Mouse (Mus musculus): ENCODE data around the gene Trpm3. TPM values are rescaled to one million over a fixed set of nuclear protein-coding genes. Genes with fewer than 3 reads are reported as not detected.

Gene Trpm3
- polyA plus RNA-seq (2015; fragmentation: Nextera tagmentation; extraction: Ambion mirVana), result 12.9 and 17.5 TPM in 2 replicates

GRCm38 (mm10) chr19:22138590-22139421 is at the start of gene Trpm3:
TSS of gene Trpm3 (plus strand) at chr19:22139046.
- Histone ChIP-seq H3K4me1 (replicated peaks; ENCODE audit: control insufficient read depth, insufficient read depth, low read length) (peaks cover 9% of the 10 kb centered on the region), H3K9me3 (ENCODE audit: control insufficient read depth, low read length) (no peaks in the 10 kb centered on the region), H3K4me2 (ENCODE audit: low read length) (peak within 1 kb of the TSS; percentile 76), H3K9ac (replicated peaks; ENCODE audit: low read depth, low read length) (peak within 1 kb of the TSS; percentile 56), H3K36me3 (ENCODE audit: control insufficient read depth, insufficient read depth) (no peaks in the 10 kb centered on the region), H3K27me3 (replicated peaks; ENCODE audit: control insufficient read depth, insufficient read depth, low read length) (no peaks in the 10 kb centered on the region), H3K4me3 (replicated peaks; ENCODE audit: low read length) (peak within 1 kb of the TSS; percentile 46), H3K27ac (ENCODE audit: low read length) (no peak within 1 kb of the TSS)
- peak; percentile 99 for ATAC-seq
- under 1% methylated on average over 39 of the region's 39 CpGs for WGBS

GRCm38 (mm10) chr19:22100582-22100981 is 38.3 kb upstream of the Trpm3 start:
- H3K27me3 ChIP-seq (replicated peaks; ENCODE audit: control insufficient read depth, insufficient read depth, low read length), result no peaks in the 10 kb centered on the region
- H3K4me2 ChIP-seq (ENCODE audit: low read length), result no peak overlapping the region
- WGBS, result 46% methylated on average over 4 of the region's 4 CpGs
- no peaks in the 10 kb centered on the region for H3K36me3 ChIP-seq (ENCODE audit: control insufficient read depth, insufficient read depth)
- H3K9me3 ChIP-seq (ENCODE audit: control insufficient read depth, low read length), result no peaks in the 10 kb centered on the region
- no peak overlapping the region for H3K4me3 ChIP-seq (replicated peaks; ENCODE audit: low read length)
- ATAC-seq, result no peak
- H3K9ac ChIP-seq (replicated peaks; ENCODE audit: low read depth, low read length), result no peak overlapping the region
- H3K27ac ChIP-seq (ENCODE audit: low read length), result no peak overlapping the region
- no peaks in the 10 kb centered on the region for H3K4me1 ChIP-seq (replicated peaks; ENCODE audit: control insufficient read depth, insufficient read depth, low read length)

GRCm38 (mm10) chr19:22103865-22104264 is 35.0 kb upstream of the Trpm3 start:
- Histone ChIP-seq H3K27ac (ENCODE audit: low read length) (no peak overlapping the region), H3K27me3 (replicated peaks; ENCODE audit: control insufficient read depth, insufficient read depth, low read length) (no peaks in the 10 kb centered on the region), H3K36me3 (ENCODE audit: control insufficient read depth, insufficient read depth) (no peaks in the 10 kb centered on the region), H3K4me1 (replicated peaks; ENCODE audit: control insufficient read depth, insufficient read depth, low read length) (no peaks in the 10 kb centered on the region), H3K4me2 (ENCODE audit: low read length) (no peak overlapping the region), H3K4me3 (replicated peaks; ENCODE audit: low read length) (no peak overlapping the region), H3K9ac (replicated peaks; ENCODE audit: low read depth, low read length) (no peak overlapping the region), H3K9me3 (ENCODE audit: control insufficient read depth, low read length) (no peaks in the 10 kb centered on the region)
- 82% methylated on average over 4 of the region's 4 CpGs for WGBS
- no peak for ATAC-seq

GRCm38 (mm10) chr19:22104848-22105484 is 33.9 kb upstream of the Trpm3 start:
- ATAC-seq, result no peak
- H3K9ac ChIP-seq (replicated peaks; ENCODE audit: low read depth, low read length), result no peak overlapping the region
- H3K27me3 ChIP-seq (replicated peaks; ENCODE audit: control insufficient read depth, insufficient read depth, low read length), result no peaks in the 10 kb centered on the region
- no peak overlapping the region for H3K4me2 ChIP-seq (ENCODE audit: low read length)
- H3K27ac ChIP-seq (ENCODE audit: low read length), result no peak overlapping the region
- H3K36me3 ChIP-seq (ENCODE audit: control insufficient read depth, insufficient read depth), result no peaks in the 10 kb centered on the region
- 67% methylated on average over 7 of the region's 7 CpGs for WGBS
- no peak overlapping the region for H3K4me3 ChIP-seq (replicated peaks; ENCODE audit: low read length)
- H3K9me3 ChIP-seq (ENCODE audit: control insufficient read depth, low read length), result no peaks in the 10 kb centered on the region
- no peaks in the 10 kb centered on the region for H3K4me1 ChIP-seq (replicated peaks; ENCODE audit: control insufficient read depth, insufficient read depth, low read length)

- no peaks in the 10 kb centered on the region for H3K9me3 ChIP-seq (ENCODE audit: control insufficient read depth, low read length)
- H3K4me3 ChIP-seq (replicated peaks; ENCODE audit: low read length), result no peak overlapping the region
- H3K36me3 ChIP-seq (ENCODE audit: control insufficient read depth, insufficient read depth), result no peaks in the 10 kb centered on the region
- H3K27me3 ChIP-seq (replicated peaks; ENCODE audit: control insufficient read depth, insufficient read depth, low read length), result no peaks in the 10 kb centered on the region
- ATAC-seq, result no peak
- H3K4me2 ChIP-seq (ENCODE audit: low read length), result no peak overlapping the region
- no peak overlapping the region for H3K27ac ChIP-seq (ENCODE audit: low read length)
- H3K9ac ChIP-seq (replicated peaks; ENCODE audit: low read depth, low read length), result no peak overlapping the region
- no peaks in the 10 kb centered on the region for H3K4me1 ChIP-seq (replicated peaks; ENCODE audit: control insufficient read depth, insufficient read depth, low read length)
- WGBS, result 80% methylated on average over 2 of the region's 2 CpGs
Measured at GRCm38 (mm10) chr19:22105648-22106047, 33.2 kb upstream of the Trpm3 start.

- H3K36me3 ChIP-seq (ENCODE audit: control insufficient read depth, insufficient read depth), result no peaks in the 10 kb centered on the region
- H3K27ac ChIP-seq (ENCODE audit: low read length), result no peak overlapping the region
- no peak overlapping the region for H3K4me3 ChIP-seq (replicated peaks; ENCODE audit: low read length)
- no peaks in the 10 kb centered on the region for H3K27me3 ChIP-seq (replicated peaks; ENCODE audit: control insufficient read depth, insufficient read depth, low read length)
- no peaks in the 10 kb centered on the region for H3K4me1 ChIP-seq (replicated peaks; ENCODE audit: control insufficient read depth, insufficient read depth, low read length)
- no peak for ATAC-seq
- no peak overlapping the region for H3K9ac ChIP-seq (replicated peaks; ENCODE audit: low read depth, low read length)
- H3K9me3 ChIP-seq (ENCODE audit: control insufficient read depth, low read length), result no peaks in the 10 kb centered on the region
- no peak overlapping the region for H3K4me2 ChIP-seq (ENCODE audit: low read length)
- 93% methylated on average over 8 of the region's 8 CpGs for WGBS
Measured at GRCm38 (mm10) chr19:22108893-22109463, 29.9 kb upstream of the Trpm3 start.

GRCm38 (mm10) chr19:22120976-22121375 is 17.9 kb upstream of the Trpm3 start:
- Histone ChIP-seq H3K9ac (replicated peaks; ENCODE audit: low read depth, low read length) (no peak overlapping the region), H3K27me3 (replicated peaks; ENCODE audit: control insufficient read depth, insufficient read depth, low read length) (no peaks in the 10 kb centered on the region), H3K4me1 (replicated peaks; ENCODE audit: control insufficient read depth, insufficient read depth, low read length) (no peaks in the 10 kb centered on the region), H3K4me2 (ENCODE audit: low read length) (no peak overlapping the region), H3K36me3 (ENCODE audit: control insufficient read depth, insufficient read depth) (no peaks in the 10 kb centered on the region), H3K27ac (ENCODE audit: low read length) (no peak overlapping the region), H3K9me3 (ENCODE audit: control insufficient read depth, low read length) (no peaks in the 10 kb centered on the region), H3K4me3 (replicated peaks; ENCODE audit: low read length) (no peak overlapping the region)
- WGBS, result 67% methylated on average over 2 of the region's 2 CpGs
- no peak for ATAC-seq

GRCm38 (mm10) chr19:22121631-22122030 is 17.2 kb upstream of the Trpm3 start:
- no peak overlapping the region for H3K4me2 ChIP-seq (ENCODE audit: low read length)
- WGBS, result 76% methylated on average over 2 of the region's 2 CpGs
- H3K9ac ChIP-seq (replicated peaks; ENCODE audit: low read depth, low read length), result no peak overlapping the region
- H3K4me1 ChIP-seq (replicated peaks; ENCODE audit: control insufficient read depth, insufficient read depth, low read length), result no peaks in the 10 kb centered on the region
- H3K27me3 ChIP-seq (replicated peaks; ENCODE audit: control insufficient read depth, insufficient read depth, low read length), result no peaks in the 10 kb centered on the region
- H3K36me3 ChIP-seq (ENCODE audit: control insufficient read depth, insufficient read depth), result no peaks in the 10 kb centered on the region
- no peak overlapping the region for H3K4me3 ChIP-seq (replicated peaks; ENCODE audit: low read length)
- no peak overlapping the region for H3K27ac ChIP-seq (ENCODE audit: low read length)
- ATAC-seq, result no peak
- H3K9me3 ChIP-seq (ENCODE audit: control insufficient read depth, low read length), result no peaks in the 10 kb centered on the region

GRCm38 (mm10) chr19:22132626-22133025 is 6.2 kb upstream of the Trpm3 start:
- H3K27me3 ChIP-seq (replicated peaks; ENCODE audit: control insufficient read depth, insufficient read depth, low read length), result no peaks in the 10 kb centered on the region
- no peaks in the 10 kb centered on the region for H3K9me3 ChIP-seq (ENCODE audit: control insufficient read depth, low read length)
- no peak overlapping the region for H3K9ac ChIP-seq (replicated peaks; ENCODE audit: low read depth, low read length)
- WGBS, result 59% methylated on average over 3 of the region's 3 CpGs
- H3K4me1 ChIP-seq (replicated peaks; ENCODE audit: control insufficient read depth, insufficient read depth, low read length), result no peaks in the 10 kb centered on the region
- H3K27ac ChIP-seq (ENCODE audit: low read length), result no peak overlapping the region
- ATAC-seq, result no peak
- no peak overlapping the region for H3K4me2 ChIP-seq (ENCODE audit: low read length)
- no peak overlapping the region for H3K4me3 ChIP-seq (replicated peaks; ENCODE audit: low read length)
- H3K36me3 ChIP-seq (ENCODE audit: control insufficient read depth, insufficient read depth), result no peaks in the 10 kb centered on the region
